Mouse (Mus musculus) ovary, postnatal 36 days (tissue): Measurements from ENCODE around the gene Otub2.

Experiments used
- DNase-seq: peaks from one replicate; pipeline ENCODE4 v3.0.0; 2022; ENCODE audit warnings: low spot score, mixed read lengths

Gene Otub2

DNA sequence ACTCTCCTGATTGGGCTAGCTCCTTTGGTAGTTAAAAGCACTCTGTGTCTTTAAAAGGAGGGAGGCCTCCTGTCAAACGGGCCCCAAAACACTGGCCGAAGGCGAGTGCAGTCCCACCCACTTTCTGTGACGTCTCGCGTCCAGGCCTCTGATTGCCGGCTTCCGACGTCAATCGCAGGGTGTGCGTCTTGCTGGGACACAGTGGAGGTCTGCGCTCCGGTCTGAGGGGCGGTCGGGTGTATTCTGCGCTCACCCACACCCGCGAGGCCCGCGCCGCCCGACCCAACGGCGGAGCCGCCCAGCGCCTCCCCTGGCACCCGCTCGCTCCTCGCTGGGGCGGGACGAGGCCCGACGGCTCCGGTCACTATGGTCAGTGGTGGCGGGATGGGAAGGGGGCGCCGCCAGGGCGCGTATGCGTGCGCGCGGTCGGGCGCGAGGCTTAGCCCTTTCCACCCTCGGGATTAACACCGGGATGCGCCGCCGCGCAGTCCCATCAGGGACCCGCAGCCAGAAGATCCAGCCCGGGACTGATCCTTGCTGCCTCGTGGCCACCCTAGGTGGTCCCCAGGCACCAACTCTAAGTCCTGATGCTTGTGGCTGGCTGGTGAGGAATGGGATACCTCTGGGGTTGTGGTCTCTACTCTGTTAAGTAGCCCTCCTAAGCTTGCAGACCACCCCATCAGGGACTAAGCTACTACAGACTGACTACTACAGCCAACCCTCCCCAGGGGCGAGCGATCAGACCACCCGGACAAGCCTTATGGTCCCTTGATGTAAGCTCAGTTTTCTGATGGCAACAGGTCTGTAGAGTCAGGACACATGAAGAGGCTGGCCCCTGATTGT lies at the start of gene Otub2:
Otub2 (plus strand) TSS at position 178 of the 843 bp plus-strand sequence.
- peak; percentile 96 for DNase-seq

DNA sequence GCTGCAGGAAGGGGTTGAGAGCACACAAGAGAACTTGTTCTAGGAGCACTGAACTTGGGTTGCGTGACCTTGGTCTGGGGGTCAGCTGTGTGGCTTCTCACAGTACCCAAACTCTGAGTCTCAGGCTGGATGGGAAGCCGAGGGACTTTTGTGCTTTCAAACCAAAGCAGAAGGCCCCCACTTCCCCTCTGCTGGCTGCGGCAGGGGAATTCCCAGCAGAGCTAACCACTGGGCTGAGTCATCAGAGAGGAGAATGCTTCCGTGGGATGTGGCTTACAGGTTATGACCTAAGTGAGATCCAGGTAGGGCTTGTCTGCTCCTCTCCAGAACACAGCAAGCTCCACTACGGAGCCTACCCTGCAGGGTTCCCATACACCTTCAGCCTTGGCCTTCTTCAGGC lies 47.3 kb upstream of the Otub2 start:
- DNase-seq: no peak

DNA sequence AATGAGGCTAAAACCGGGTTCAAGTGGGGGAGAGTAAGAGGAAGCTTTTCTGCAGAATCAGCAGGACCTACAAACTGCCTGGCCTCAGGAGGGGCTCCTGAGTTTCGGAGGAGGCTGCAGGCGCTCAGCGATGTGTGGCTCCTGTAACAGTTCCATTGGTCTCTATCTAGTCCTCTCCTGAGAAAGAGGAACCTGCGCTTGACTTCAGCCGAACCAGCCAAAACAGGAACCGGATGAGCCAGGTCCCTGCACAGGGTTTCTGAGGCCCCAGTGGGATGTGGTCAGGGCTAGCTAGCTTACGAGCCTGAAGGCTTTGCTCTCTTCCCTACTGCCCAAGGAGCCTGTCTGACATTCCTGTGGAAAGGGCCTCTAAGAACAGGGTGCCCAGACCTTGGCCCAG lies 45.0 kb upstream of the Otub2 start:
- DNase-seq: no peak

DNA sequence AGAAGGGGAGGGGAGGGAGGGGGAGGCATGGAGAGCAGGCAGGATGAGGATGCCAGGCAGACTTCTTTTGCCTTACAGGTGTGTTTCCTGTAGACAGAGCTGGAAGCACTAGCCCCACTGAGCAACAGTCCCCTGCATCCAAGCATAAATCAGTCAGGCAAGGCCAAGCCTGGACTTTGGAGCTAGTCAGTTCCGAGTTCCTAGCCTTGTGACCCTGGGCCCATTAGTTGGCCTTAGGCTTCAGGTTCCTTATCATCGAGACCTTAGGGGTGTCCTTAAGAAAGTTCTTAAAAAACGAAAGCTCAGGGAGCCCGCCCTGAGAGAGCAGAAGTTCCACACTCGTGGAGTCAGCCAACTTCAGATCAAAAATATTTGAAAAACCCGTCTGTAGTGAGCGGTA lies 43.5 kb upstream of the Otub2 start:
- no peak for DNase-seq

DNA sequence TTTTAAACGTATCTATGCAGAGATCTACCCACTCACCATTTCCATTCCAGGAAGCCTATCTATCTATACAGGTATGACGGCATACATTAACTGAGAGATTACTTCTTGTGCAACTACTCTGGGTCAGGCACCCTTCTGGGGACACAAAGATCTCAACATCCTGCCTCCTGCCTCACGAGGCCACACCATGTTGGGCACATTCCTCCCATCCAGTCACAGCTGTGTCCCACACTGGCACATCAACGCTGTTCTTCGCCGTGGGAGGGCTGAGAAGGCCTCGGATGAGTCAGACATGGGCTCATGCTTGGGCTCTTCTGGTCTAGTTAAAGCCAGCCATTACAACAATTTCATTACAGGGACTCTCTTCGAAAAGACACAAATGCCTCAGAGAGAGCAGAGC lies 41.5 kb upstream of the Otub2 start:
- DNase-seq: no peak

DNA sequence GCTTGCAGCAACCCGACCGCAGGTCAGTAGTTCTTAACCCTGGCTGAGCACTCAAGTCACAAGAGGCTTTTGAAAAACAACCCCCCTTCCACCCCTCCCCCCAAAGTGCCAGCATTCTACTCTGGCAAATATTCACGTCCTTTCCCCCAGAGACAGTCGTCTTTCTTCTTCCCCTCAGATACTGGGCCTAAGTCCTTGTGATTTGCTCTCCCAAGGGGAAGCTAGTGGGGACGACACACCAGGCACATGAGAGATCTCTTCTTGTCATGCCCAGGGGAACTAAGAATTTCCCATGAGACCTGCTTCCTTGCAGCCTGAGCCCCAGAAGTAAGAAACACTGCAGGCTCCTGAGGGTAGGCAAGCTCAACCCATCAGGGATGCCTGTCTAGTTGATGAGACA lies 41.1 kb upstream of the Otub2 start:
- no peak for DNase-seq

DNA sequence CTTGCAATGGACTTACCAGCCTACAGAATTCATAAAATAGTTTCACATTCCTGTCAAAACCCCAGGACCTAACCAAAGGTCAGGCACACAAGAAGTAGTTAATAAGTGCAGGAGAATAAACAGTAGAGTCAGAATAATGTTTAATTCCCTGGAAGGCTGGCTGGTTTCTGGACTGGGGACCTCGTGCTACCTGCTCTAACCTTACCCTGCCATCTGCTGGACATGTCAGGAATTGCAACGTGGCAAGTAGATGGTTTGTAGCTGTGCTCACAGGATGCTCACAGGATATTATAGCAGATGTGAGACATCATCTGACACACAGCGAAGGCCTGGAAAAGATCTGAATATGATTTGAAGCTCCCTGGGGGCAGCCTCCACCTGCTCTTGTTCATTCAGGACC lies 40.0 kb upstream of the Otub2 start:
- peak; percentile 67 for DNase-seq

DNA sequence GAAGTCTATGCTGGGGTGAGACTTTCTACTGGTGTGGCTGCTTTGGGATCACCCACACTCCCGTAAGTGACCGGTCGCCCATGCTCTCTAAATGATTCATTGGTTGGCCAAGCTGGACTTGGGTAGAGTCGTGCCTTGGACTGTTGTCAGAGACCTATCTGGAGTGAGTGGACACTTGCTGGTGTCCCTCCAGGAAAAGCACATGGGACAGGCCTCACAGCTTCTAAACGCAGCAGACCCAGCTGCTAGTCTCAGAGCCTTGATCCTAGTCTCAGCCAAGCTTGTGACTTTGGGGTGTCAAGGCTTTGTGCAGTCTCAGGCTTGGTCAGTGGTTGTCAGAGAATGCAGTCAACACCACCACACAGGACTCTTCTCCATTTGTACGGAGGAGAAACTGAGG lies 35.7 kb upstream of the Otub2 start:
- no peak for DNase-seq

DNA sequence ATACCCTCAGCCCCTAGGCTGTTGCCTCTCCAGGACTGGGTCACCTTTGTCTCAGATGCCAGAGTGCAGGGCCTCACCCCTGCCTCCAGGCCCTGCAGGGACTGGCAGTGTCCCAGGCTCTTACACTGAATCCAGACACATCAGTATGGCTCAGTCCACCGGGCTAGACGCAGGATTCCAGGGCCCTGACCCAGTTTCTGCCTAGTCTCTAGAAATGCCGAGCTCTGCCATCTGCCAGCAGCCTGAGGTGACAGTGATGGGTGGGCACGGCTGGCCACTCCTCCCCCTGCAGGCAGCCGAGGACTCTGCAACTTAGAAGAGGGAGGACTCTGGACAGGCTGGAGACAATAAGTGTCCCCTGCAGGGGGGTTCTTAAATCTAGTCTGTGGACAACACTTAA lies 34.9 kb upstream of the Otub2 start:
- DNase-seq: no peak

DNA sequence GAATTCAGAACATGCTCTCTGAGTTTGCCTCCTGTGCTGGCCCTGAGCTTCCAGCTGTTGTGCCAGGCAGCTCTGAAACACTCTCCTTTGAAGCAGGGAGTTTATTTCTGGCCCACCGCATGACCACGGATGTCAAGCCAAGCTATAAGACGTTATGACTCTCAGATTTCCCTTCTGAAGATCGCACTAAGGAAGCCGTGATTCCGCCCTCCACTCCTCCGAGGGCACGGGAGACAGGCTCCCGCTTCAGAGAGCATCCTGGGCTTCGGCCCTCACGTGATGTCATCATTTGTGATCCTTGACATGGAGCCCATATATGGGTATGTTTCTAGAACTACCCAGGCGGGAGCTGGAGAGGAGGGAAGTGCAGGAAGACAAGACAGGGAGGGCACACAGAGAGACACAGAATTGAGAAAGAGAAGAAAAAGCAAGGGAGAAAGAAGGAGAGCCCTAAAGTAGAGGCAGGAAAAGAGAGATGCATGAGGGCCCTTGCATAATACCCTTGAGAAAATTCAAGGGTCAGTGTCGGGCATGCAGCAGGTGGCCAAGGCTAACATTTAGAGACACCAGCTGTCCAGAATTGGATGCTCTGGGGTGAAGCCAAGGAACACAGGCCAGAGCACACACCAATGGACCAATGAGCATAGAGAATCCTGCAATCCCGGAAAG lies 32.6 kb upstream of the Otub2 start, which contains the start of gene Asb2:
Asb2 (minus strand) TSS at position 256 of the 669 bp plus-strand sequence.
- DNase-seq: no peak

DNA sequence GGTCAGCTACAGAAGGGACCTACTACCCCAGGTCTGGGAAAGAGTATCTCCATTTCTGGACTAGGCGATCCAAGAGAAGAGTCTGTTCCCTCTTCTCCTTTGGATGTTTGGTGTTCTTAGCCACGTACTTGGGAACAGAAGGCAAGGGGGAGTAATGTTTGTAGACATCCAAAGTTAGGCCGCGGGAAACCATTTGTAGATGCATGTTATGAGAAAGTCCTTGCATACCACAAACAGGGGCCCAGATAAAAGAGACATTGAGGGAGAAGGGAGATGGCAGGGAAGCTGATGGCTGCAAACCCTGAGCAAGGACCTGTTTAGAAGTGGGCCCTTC lies 32.1 kb upstream of the Otub2 start:
- DNase-seq: no peak

DNA sequence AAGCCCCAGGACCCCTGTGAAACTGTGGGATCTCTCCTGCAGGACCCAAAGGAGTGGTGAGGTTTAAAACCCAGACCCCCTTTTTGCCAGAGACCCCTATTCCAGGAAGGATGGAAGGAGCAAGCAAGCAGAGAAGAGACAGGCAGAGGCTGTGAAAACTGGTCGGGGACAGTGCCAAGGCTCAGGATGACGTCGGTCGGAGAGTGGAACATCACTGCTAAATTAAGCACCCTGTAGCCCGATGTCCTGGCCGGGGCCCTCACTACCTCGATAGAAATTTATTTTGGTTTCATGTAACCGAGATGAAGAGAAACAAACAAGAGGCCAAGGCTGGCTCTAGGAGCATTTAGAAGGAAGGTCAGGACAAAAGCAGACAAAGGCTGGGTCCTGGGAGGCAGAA lies 30.3 kb upstream of the Otub2 start:
- DNase-seq: no peak

DNA sequence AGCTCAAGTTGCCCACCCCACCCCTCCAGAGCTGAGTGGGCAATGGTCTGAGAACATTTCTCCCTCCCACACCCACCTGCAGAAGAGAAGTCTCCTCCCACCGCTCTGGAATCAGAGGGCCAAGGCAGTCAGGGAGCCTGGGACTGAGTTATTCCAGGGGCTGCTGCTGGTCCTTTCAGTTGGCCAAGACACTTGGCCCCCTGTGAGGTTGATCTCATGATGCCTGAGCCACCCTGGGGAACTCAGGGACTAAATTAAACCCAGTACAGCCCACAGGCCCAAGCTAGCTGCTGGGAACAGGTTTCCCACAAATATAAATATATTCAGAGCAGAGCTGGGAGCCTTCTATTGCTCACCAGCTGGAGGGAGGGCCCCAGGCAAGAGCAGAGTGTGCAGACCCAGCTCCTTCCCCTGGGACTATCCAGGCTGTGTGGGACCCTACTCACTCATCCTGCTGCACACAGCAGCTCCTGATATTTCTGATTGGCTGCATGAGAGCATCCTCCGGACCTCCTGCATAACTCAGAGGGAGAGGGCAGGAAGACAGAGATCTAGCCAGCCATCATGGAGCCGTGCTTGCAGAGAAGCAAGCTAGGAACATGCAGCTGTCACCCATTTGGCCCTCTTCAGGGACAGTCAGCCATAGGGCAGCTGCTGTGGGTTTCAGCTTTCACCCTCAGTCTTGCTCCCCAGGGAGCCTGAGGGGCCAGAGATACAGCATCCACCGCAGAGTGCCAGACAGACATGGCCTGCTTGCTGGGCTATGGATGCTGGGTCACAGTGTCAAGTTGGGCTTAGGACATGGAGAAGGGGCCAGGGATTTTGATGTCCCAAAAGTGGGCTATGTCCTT lies 29.3 kb upstream of the Otub2 start:
- DNase-seq: no peak

DNA sequence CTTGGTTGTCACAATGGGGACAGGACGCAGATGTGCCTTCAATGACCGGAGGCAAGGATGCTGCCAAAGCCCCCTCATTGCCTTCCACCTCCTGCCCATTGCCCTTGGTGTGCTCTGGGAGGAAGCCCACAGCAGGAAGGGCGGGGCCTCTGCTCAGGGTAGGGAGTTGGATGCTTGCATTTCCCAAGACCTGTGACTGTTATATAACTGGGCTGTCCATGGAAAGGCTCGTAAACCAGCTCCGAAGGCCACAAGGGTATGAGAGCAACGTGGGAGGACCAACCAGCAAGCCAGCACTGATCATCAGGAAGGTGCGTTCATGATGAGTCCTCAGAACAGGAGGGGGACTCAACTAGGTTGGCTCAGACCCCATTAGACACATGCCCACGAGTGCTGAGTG lies 27.7 kb upstream of the Otub2 start:
- no peak for DNase-seq

DNA sequence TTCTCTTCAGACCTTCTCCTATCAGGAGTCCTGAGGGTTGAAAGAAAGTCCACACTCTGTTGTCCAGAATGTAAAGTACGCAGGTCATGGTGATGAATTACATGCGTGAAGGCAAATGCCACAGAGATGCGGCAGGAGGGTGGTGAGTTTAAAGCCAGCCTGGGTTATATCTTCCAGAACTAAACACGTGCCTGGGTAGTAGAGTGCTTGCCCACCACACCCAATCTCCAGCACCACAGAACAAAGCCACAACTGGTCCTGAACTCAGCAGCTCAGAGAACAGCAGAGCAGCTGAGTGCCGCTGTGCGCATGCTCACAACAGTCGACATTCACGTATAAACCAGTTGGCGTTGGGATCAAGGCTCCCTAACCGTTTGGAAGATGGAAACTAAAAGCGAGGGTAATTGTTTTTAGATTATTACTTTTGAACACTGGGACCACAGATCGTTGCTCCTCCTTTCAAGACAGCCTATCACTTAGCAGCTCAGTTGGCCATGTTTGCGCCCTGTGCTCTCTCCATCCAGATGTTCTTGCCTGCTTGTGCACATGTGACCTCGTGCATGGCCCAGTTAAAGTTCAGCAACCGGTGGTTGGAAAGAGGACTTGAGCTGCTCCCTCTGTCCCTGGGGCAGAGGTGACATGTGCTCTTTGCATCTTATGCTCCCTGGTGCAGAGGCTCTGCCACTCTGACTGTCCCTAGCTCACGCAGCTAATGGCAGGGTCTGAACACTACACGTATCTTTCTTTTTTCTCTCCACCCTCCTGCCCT lies 26.8 kb upstream of the Otub2 start:
- no peak for DNase-seq

DNA sequence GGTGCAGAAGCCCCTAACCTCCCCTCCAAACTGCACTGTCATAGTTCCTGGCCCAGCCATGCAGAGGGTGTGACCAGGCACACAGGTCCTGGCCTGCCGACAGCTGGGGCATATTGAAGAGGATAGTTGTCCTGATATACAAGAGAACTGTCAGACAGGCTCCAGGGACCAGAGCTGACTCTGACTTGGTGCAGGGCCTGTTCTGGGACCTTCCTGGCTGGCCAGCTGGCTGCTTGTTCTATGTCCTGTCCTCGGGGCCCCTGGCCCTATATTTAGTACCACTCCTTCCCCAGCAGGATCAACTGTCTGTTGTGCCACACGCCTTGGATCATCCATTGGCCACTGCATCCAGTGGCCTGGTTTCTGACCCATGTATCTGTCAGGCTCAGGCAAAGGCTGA lies 26.1 kb upstream of the Otub2 start:
- no peak for DNase-seq

DNA sequence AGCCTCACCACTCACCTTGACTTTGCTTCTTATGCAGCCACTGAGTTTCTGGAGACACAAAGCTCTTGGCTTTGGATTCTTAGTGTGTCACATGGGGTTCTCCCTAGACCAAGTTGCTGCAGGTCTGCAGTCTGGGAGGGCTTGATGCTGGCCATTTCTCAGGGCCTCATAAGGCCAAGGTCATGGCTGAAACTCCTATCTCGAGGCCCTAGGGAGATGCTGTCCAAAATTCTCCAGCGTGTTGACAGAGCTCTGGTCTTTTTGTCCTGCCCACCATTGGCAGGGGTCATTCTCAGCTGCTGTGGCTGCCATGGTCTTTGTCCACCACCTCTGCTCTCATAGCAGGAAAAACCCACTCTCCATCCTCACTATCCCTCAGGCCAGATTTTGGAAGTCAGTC lies 21.3 kb upstream of the Otub2 start:
- DNase-seq: no peak

DNA sequence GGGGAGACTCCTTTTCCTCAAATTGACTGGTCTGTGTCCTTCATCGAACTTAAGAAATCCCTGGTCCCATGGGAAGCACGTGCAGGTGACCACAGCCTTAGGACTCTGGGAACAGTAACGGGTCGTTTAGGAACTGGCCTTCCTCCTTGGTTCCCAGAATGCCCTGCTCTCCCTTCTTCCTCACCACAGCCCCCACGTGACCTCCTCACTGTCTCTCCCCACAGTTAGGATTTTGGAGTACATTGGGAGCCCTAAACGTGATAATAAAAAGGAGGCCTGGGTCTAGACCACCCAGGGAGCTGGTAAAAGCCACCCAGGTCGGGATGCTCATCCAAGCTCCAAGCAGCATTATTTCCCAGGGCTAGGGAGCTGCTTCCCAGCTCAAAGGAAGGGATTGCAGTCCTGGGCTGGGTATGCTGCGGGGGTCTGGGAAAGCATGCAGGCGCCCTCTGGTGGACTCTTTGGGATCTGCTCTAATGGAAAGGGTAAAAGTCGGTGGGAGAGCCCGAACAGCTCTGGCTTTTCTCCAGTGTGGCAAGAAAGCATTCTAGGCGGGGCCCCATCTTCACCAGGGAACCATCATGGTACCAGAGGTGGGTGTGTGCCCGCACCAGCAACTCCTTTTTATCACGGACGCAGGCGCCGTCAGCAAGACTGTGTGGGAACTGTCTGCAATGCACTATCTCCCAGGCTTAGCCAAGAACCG lies 20.7 kb upstream of the Otub2 start:
- DNase-seq: peak; percentile 62

DNA sequence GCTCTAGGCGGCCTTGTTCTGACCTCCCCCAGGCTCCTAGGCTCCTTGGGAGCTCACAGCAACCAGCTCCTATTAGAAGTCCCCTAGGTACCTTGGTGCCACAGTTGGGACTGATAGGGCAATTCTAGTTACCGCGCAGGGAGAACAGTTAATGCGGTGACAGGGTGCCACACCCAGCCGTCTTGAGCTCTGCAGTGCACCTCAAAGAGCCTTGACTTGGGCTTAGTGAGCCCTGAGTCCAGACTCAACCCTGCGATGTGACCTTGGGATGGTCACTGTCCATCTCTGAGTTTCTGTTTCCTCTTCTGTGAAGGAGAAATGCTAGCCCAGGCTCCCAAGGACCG lies 20.2 kb upstream of the Otub2 start:
- no peak for DNase-seq

DNA sequence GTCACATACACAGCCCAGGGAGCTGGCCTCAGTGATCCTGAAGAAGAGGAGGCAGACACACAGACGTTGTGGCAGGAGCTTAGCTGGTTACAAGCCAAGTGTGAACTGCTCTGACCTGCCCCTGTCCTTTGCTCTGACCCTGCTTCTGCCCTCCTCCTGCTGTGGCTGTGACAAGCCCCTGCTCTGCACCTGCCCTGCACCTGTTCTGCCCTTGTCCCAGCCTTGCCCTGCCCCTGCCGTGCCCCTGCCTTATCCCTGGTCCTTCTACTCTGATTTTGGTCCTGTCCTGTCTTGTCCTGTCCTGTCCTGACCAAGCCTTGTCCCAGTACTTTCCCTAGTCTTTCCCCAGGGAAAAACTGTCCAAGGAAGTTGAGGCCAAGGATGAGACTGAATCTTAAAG lies 19.7 kb upstream of the Otub2 start:
- no peak for DNase-seq

DNA sequence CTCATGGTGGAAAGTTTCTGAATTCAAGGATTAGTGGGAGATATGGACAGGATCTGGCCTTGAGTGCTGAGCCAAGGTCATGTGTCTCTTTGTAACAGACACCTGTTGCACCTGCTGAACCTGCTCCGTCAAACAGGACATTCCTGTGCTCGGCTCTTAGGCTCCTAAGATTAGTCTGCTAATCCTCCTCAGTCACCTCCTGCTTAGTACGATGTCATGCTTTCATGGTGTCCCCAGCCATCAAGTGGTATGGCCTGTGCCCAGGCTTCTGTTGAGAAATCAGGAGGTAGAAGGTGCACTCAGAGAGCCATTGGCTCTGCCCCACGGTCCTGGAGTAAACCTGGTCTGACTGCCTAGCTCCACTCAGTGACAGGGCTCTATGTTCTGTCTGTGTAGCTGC lies 17.6 kb upstream of the Otub2 start:
- no peak for DNase-seq

DNA sequence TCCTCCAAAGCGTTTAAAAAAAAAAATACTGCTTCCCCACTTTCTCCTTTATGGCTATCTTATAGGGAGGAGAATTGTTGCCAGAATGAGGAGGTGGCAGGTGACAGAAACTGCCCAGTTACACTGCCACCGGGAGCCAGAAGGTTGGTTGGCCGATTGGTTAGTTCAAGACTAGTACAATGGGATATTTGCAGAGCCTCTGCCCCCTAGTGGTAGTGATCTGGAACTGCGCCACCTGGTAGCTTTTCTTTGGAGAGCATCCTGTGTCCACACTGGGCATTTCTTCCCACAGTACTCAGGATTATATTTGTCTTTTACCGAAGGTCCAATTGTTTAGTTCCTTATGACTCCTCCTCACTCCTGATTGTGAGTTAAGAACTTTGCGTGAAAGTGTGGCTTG lies 16.8 kb upstream of the Otub2 start:
- DNase-seq: peak; percentile 34
